Mouse (Mus musculus) CH12.LX (cell line): ENCODE data around the gene Arhgap18. TPM values are rescaled to one million over a fixed set of nuclear protein-coding genes. Genes with fewer than 3 reads are reported as not detected.

Experiments
- DNase-seq: peaks from one replicate; pipeline ENCODE4 v3.0.0-alpha.2; 2013; ENCODE audit errors: extremely low read depth
- H3K27ac ChIP-seq: 2 replicates; pipeline ENCODE4 v1.5.1; 2012; ENCODE audit warnings: low read depth, mild to moderate bottlenecking, control low read depth, moderate library complexity; ENCODE audit not compliant: insufficient read depth
- H3K27me3 ChIP-seq: replicated peaks from 2 replicates; pipeline ENCODE3; 2012; ENCODE audit warnings: inconsistent platforms
- H3K36me3 ChIP-seq, 2 experiments: replicated peaks in 1 of 2; 2 replicates each; pipeline versions ENCODE3 to v1.6.1; 2012; ENCODE audit warnings: inconsistent platforms in 1 of 2, low read length in 1 of 2, mild to moderate bottlenecking in 1 of 2, mixed read lengths in 1 of 2, moderate library complexity in 1 of 2; ENCODE audit not compliant: control insufficient read depth in 1 of 2, insufficient read depth in 1 of 2
- H3K4me1 ChIP-seq, 2 experiments: 2 replicates each; pipeline ENCODE4 v1.6.1; 2012; ENCODE audit warnings: inconsistent platforms in 1 of 2, moderate library complexity in 1 of 2; ENCODE audit not compliant: insufficient read depth in 2 of 2, control insufficient read depth in 1 of 2
- H3K4me2 ChIP-seq: 2 replicates; pipeline ENCODE4 v1.6.1; 2012; ENCODE audit warnings: low read depth, mild to moderate bottlenecking, control low read depth; ENCODE audit not compliant: poor library complexity, insufficient read depth, severe bottlenecking
- H3K4me3 ChIP-seq, 3 experiments: fragments of 150-350 bp in 1 of 3; sonication (generic) in 1 of 3; replicated peaks in 1 of 3; 2 replicates each; pipeline versions ENCODE3 to v1.5.1; 2011 to 2012; ENCODE audit warnings: low read depth in 2 of 3, low read length in 2 of 3, mild to moderate bottlenecking in 2 of 3, moderate library complexity in 2 of 3, control low read depth in 1 of 3, improper control_type of control experiment in 1 of 3, inconsistent platforms in 1 of 3, mixed read lengths in 1 of 3; ENCODE audit not compliant: poor library complexity in 1 of 3
- H3K79me2 ChIP-seq: replicated peaks from 2 replicates; pipeline ENCODE4 v1.6.1; 2012; ENCODE audit warnings: mild to moderate bottlenecking, moderate library complexity; ENCODE audit not compliant: control insufficient read depth, poor library complexity, insufficient read depth, severe bottlenecking; ENCODE audit errors: extremely low read depth
- H3K9ac ChIP-seq: 2 replicates; pipeline ENCODE4 v1.6.1; 2012; ENCODE audit warnings: low read depth, mild to moderate bottlenecking, control low read depth, moderate library complexity; ENCODE audit not compliant: insufficient read depth
- H3K9me3 ChIP-seq: replicated peaks from 2 replicates; pipeline ENCODE3; 2012; ENCODE audit warnings: low read length, inconsistent platforms, mixed read lengths
- CHD1 ChIP-seq: IDR thresholded peaks from 2 replicates; pipeline ENCODE4 v1.6.1; 2012; ENCODE audit warnings: low read depth, low read length, improper control_type of control experiment, inconsistent platforms
- CHD2 ChIP-seq: IDR thresholded peaks from 2 replicates; pipeline ENCODE4 v1.6.1; 2011; ENCODE audit warnings: low read length, improper control_type of control experiment
- CTCF ChIP-seq, 2 experiments: IDR thresholded peaks in 1 of 2; conservative IDR thresholded peaks in 1 of 2; 2 replicates each; pipeline ENCODE4 v1.5.1; 2011 to 2012; ENCODE audit warnings: low read depth in 2 of 2, low read length in 2 of 2, improper control_type of control experiment in 1 of 2, inconsistent platforms in 1 of 2, mild to moderate bottlenecking in 1 of 2, moderate library complexity in 1 of 2
- ETS1 ChIP-seq: conservative IDR thresholded peaks from 2 replicates; pipeline ENCODE4 v1.6.1; 2012; ENCODE audit warnings: low read depth, mild to moderate bottlenecking, inconsistent platforms, low read length, improper control_type of control experiment, moderate library complexity
- GABPA ChIP-seq: IDR thresholded peaks from 2 replicates; pipeline ENCODE4 v1.6.1; 2012; ENCODE audit warnings: low read depth, low read length, improper control_type of control experiment, inconsistent platforms; ENCODE audit not compliant: insufficient replicate concordance
- JUN ChIP-seq: IDR thresholded peaks from 2 replicates; pipeline ENCODE4 v1.6.1; 2011; ENCODE audit warnings: low read depth, mild to moderate bottlenecking, low read length, improper control_type of control experiment, moderate library complexity; ENCODE audit not compliant: insufficient read depth
- KAT2A ChIP-seq: IDR thresholded peaks from 2 replicates; pipeline ENCODE4 v1.6.1; 2012; ENCODE audit warnings: low read length, improper control_type of control experiment, inconsistent platforms; ENCODE audit not compliant: insufficient replicate concordance
- MAFK ChIP-seq: IDR thresholded peaks from 2 replicates; pipeline ENCODE4 v1.6.1; 2011; ENCODE audit warnings: low read length, improper control_type of control experiment; ENCODE audit not compliant: insufficient replicate concordance
- MAX ChIP-seq: IDR thresholded peaks from 2 replicates; pipeline ENCODE4 v1.6.1; 2011; ENCODE audit warnings: low read length, improper control_type of control experiment
- MAZ ChIP-seq: IDR thresholded peaks from 2 replicates; pipeline ENCODE4 v1.6.1; 2012; ENCODE audit warnings: low read depth, mild to moderate bottlenecking, inconsistent platforms, low read length, improper control_type of control experiment, moderate library complexity
- MEF2A ChIP-seq: IDR thresholded peaks from 2 replicates; pipeline ENCODE4 v1.6.1; 2014; ENCODE audit warnings: low read depth, mild to moderate bottlenecking, inconsistent platforms, low read length, improper control_type of control experiment, borderline replicate concordance
- PAX5 ChIP-seq: IDR thresholded peaks from 2 replicates; pipeline ENCODE4 v1.6.1; 2012; ENCODE audit warnings: low read length, inconsistent platforms, mixed read lengths
- POLR2AphosphoS2 ChIP-seq: IDR thresholded peaks from 2 replicates; pipeline ENCODE4 v1.6.1; 2011; ENCODE audit warnings: low read depth, low read length, improper control_type of control experiment
- RAD21 ChIP-seq: IDR thresholded peaks from 2 replicates; pipeline ENCODE4 v1.6.1; 2011; ENCODE audit warnings: low read depth, mild to moderate bottlenecking, low read length, improper control_type of control experiment, moderate library complexity
- RCOR1 ChIP-seq: conservative IDR thresholded peaks from 2 replicates; pipeline ENCODE4 v1.6.1; 2012; ENCODE audit warnings: low read depth, mild to moderate bottlenecking, inconsistent platforms, low read length, improper control_type of control experiment
- SIN3A ChIP-seq: IDR thresholded peaks from 2 replicates; pipeline ENCODE4 v1.6.1; 2012; ENCODE audit warnings: low read length, improper control_type of control experiment, inconsistent platforms
- SMC3 ChIP-seq: IDR thresholded peaks from 2 replicates; pipeline ENCODE4 v1.6.1; 2011; ENCODE audit warnings: low read depth, low read length, improper control_type of control experiment
- TBP ChIP-seq: conservative IDR thresholded peaks from 2 replicates; pipeline ENCODE4 v1.6.1; 2011; ENCODE audit warnings: low read depth, low read length, improper control_type of control experiment
- UBTF ChIP-seq: IDR thresholded peaks from 2 replicates; pipeline ENCODE4 v1.6.1; 2012; ENCODE audit warnings: low read depth, mild to moderate bottlenecking, inconsistent platforms, low read length, improper control_type of control experiment, moderate library complexity
- USF1 ChIP-seq: IDR thresholded peaks from 2 replicates; pipeline ENCODE4 v1.6.1; 2014; ENCODE audit warnings: low read depth, mild to moderate bottlenecking, inconsistent platforms, low read length, improper control_type of control experiment
- USF2 ChIP-seq: conservative IDR thresholded peaks from 2 replicates; pipeline ENCODE4 v1.6.1; 2011; ENCODE audit warnings: low read depth, low read length, improper control_type of control experiment
- ZNF384 ChIP-seq: IDR thresholded peaks from 2 replicates; pipeline ENCODE4 v1.6.1; 2012; ENCODE audit warnings: low read depth, low read length, improper control_type of control experiment, inconsistent platforms
- dilution Hi-C: fragments of 300-500 bp; cut with MboI; formaldehyde crosslinking; loops from 2 replicates; pipeline ENCODE4 v1.14.3; 2020; ENCODE audit warnings: low sequenced_read_pairs; ENCODE audit not compliant: extremely low pct_unique_long_range_greater_than_20kb, extremely low pct_ligation_motif_present
- in situ Hi-C: fragments of 300-500 bp; cut with MboI; formaldehyde crosslinking; loops from 3 replicates; pipeline ENCODE4 v1.14.3; 2019; ENCODE audit warnings: low sequenced_read_pairs, low pct_ligation_motif_present, low pct_unique_long_range_greater_than_20kb, mixed read lengths
- polyA plus RNA-seq: library from polyadenylated mRNA; unstranded; fragments of >175 nt; gene quantifications from 2 replicates; pipeline ENCODE4 v1.2.1, GENCODE M21; 2012; ENCODE audit warnings: low read depth; ENCODE audit not compliant: insufficient read length
- total RNA-seq, 2 experiments: library from RNA; depleted of rRNA; stranded (reverse); fragments of 300-350 nt in 1 of 2; fragments of >200 nt in 1 of 2; gene quantifications; 2 replicates each; pipeline ENCODE4 v1.2.3; 2012 to 2014

Arhgap18 gene
- total and polyA plus RNA-seq, 3 experiments: 3.3 to 4.2 (median 3.3) TPM

DNA sequence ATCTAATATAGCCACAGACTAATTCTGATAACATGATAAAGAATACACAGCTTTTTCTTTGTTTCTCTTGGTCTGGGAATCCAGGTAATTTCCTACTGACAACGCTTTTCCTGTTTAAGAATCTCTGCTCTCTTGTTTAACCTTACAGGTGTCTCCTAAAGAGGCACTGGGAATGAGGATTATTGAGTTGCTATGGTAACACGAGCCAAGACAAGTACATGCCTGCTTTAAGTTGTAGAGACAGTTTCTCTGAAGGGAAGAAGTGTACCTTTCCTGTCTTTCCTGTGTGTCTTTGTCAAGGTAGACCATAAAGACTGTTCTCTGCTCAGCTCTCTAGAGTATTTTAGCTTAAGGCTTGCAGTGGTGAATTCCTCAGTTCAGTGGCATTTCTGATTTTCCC is 117.6 kb downstream of the Arhgap18 start:
- Histone ChIP-seq H3K4me3 (no peak overlapping the region), H3K9ac (no peak overlapping the region), H3K9me3 (no peaks in the 10 kb centered on the region), H3K27ac (no peak overlapping the region), H3K36me3 (no peaks in the 10 kb centered on the region), H3K4me1 (peaks cover 2 to 5% of the 10 kb centered on the region in 2 experiments; a peak in 3 of 4 replicates), H3K79me2 (no peaks in the 10 kb centered on the region), H3K27me3 (no peaks in the 10 kb centered on the region), H3K4me2 (no peak overlapping the region)
- TF ChIP-seq SIN3A: no peak
- no peak for TF ChIP-seq ETS1
- TF ChIP-seq RCOR1: no peak
- TF ChIP-seq GABPA: no peak
- TF ChIP-seq ZNF384: no peak
- TF ChIP-seq USF1: no peak
- TF ChIP-seq KAT2A: no peak
- no peak for TF ChIP-seq CHD2
- no peak for TF ChIP-seq CTCF (conservative IDR thresholded peaks at IDR 0.05 in 1 of 2, IDR thresholded peaks at IDR 0.05 in 1 of 2; ENCODE audit: low read depth in 2 of 2, low read length in 2 of 2)
- TF ChIP-seq UBTF: no peak
- no peak for TF ChIP-seq TBP
- no peak for TF ChIP-seq CHD1
- TF ChIP-seq MAFK: no peak
- TF ChIP-seq POLR2AphosphoS2: no peak
- TF ChIP-seq PAX5: no peak
- TF ChIP-seq JUN: no peak
- TF ChIP-seq RAD21: no peak
- TF ChIP-seq SMC3: no peak
- TF ChIP-seq USF2: no peak
- DNase-seq: no peak
- dilution Hi-C loops: no loop called here
- in situ Hi-C loops: no loop called here

DNA sequence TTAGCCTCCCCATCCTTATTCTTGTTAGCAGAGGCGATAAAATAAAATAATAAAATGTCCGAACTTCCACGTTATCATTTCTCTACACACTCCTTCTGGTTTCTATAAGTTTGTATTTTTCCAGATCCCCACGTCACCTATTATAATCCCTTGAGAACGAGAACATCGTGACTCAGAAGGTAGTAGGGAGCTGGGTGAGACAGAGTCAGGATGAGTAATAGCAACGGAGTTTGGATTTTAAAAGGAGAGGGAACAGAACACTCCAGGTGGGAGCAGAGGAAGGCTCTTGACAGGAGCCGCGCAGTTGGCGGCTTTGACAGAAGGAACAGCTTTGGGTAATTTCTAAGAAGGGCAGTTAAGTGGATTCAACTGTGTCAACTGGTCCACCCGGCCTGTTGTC is 124.1 kb downstream of the Arhgap18 start:
- Histone ChIP-seq H3K9ac (no peak overlapping the region), H3K36me3 (no peaks in the 10 kb centered on the region), H3K4me3 (no peak overlapping the region), H3K27ac (no peak overlapping the region), H3K27me3 (no peaks in the 10 kb centered on the region), H3K79me2 (no peaks in the 10 kb centered on the region), H3K4me1 (no peaks in the 10 kb centered on the region), H3K4me2 (no peak overlapping the region), H3K9me3 (no peaks in the 10 kb centered on the region)
- in situ Hi-C loops: loop anchor here (25.0 kb wide), 2 partner anchors 390 to 515 kb away; no protein-coding TSS in a partner anchor
- TF ChIP-seq MEF2A (no peak), MAZ (no peak), MAX (no peak)
- dilution Hi-C loops: no loop called here
- no peak for DNase-seq
